Mouse (Mus musculus) left cerebral cortex, adult 8-10 months (tissue): ENCODE measurements around the gene Il19. TPM values are rescaled to one million over a fixed set of nuclear protein-coding genes. Genes with fewer than 3 reads are reported as not detected.

Source experiments
- total RNA-seq, 4 experiments: library from RNA; stranded (reverse); gene quantifications; 2 replicates each; pipeline ENCODE4 v1.2.4; 2022

Il19 gene
- total RNA-seq, 4 experiments from 2014 or later, result not detected

Other genes with a start within 250 kb of the Il19 start
- gene Gm29427, start 224.3 kb downstream of the Il19 start, total RNA-seq, result under 1 TPM in 1 of 4 experiments, not detected in 3; 0.22 TPM
- 10 to 100 TPM; 14.2 to 16.7 (median 16.2) TPM for gene Yod1, start 222.8 kb downstream of the Il19 start, total RNA-seq
- 10 to 100 TPM; 44.4 to 48.1 (median 46.4) TPM for gene Pfkfb2, start 210.9 kb downstream of the Il19 start, total RNA-seq
- gene AA986860, start 208.1 kb downstream of the Il19 start, total RNA-seq, result 1 to 10 TPM; 1.9 to 2.5 (median 2.1) TPM
- gene Fcamr, start 139.2 kb downstream of the Il19 start, total RNA-seq, result not detected
- gene Pigr, start 113.4 kb downstream of the Il19 start, total RNA-seq, result under 1 TPM in 1 of 4 experiments, not detected in 3; 0.09 TPM
- under 1 TPM in 1 of 4 experiments, not detected in 3; 0.88 TPM for gene Fcmr, start 74.4 kb downstream of the Il19 start, total RNA-seq
- gene Il24, start 52.7 kb downstream of the Il19 start, total RNA-seq, result not detected
- gene Il20, start 28.7 kb downstream of the Il19 start, total RNA-seq, result not detected
- not detected for gene Il10, start 79.7 kb upstream of the Il19 start, total RNA-seq
- gene Mapkapk2, start 157.7 kb upstream of the Il19 start, total RNA-seq, result 10 to 100 TPM; 28.3 to 33.7 (median 31.7) TPM
- gene Dyrk3, start 198.2 kb upstream of the Il19 start, total RNA-seq, result 10 to 100 TPM in 2 of 4 experiments, 1 to 10 TPM in 2; 7.8 to 11.0 (median 9.7) TPM
- 10 to 100 TPM; 33.1 to 38.1 (median 34.4) TPM for gene Eif2d, start 213.1 kb upstream of the Il19 start, total RNA-seq